Mouse (Mus musculus): Measurements from ENCODE around the gene Rnf39. TPM values are rescaled to one million over a fixed set of nuclear protein-coding genes. Genes with fewer than 3 reads are reported as not detected.

Gene Rnf39
- under 1 TPM; 0.35 to 0.49 TPM for total RNA-seq (2021)
- polyA plus RNA-seq (2012; rRNA removed) = 0.29 and 2.1 TPM in 2 replicates
- long read RNA-seq = 0 reads

DNA sequence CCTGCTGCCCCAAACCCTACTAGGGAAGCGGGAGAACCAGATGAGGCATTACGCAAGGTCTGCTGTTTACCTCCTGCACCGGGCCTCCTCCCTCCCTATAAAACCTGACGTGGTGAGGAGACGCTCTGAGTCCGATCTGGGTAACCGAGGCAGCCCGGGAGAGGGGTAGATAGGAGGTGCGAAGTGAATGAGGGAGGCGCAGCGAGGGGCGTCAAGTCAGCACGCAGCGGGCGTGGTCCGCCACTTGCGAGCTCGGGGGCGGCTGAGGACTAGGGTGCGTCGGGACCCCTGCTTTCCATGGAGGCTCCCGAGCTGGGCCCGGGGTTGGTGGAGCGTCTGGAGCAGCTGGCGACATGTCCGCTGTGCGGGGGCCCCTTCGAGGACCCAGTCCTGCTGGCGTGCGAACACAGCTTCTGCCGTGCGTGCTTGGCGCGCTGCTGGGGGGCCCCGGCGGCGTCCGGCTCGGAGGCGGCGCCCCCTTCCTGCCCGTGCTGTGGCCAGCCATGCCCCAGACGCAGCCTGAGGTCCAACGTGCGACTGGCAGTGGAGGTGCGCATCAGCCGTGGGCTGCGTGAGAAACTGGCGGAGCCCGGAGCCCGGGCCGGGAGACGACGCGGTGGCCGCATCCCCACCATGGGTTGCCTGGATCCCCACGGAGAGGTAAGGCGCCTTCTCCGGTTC, at the start of gene Rnf39:
TSS of gene Rnf39 (plus strand) at position 128 of the 681 bp plus-strand sequence.
- peak; percentile 42 for DNase-seq

DNA sequence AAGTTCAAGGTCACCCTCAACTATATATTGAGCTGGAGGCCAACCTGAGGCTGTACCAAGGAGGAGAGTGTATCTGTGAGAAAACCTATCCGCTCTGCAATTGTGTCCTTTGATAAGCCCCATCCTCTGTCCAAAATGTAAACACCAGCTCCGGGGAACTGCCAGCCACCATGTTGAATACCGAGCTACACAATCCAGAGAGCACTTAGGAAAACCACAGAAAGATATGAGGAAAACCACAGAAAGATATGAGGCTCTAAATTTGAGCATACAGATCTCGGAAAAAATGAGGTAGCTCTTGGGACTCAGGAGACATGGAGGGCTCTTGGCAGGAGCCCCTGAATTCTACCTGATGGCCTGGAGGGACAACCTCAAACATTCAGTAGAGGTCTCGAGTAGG, 49.3 kb upstream of the Rnf39 start:
- DNase-seq = no peak

DNA sequence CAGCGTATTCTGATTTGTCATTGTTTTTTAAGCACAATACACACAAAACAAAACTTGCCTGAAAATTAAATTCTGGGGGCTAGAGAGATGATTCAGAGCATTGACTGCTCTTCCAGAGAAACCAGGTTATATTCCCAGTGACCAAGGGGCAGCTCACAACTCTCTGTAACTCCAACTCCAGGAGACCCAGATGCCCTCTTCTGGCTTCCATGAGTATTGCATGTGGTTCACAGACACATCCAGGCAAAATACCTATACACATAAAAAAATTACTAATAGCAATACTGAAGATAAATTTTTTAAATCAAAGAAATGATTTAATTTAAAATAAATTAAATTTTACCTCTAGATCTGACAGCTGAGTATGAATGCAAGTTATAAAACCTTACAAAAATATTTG, 46.1 kb upstream of the Rnf39 start:
- peak; percentile 24 for DNase-seq

DNA sequence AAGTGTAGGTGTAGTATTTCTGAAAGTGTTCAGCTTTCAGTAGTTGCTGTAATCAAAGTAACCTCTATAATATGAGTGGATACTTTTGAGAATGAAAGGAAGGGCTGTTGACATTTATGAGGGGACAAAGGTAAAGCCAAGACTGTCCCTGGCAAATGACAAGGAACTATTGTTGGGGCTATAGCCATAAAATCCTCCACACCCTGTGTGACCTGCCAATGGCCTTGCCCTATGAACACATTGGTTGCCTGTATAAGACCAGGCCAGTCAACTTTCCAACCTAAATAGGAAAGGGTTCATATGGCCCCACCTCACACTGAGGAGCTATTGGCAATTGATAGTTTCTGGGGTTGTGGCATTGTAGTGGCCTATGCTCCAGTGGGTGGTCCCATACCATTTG, 45.7 kb upstream of the Rnf39 start:
- DNase-seq = no peak

DNA sequence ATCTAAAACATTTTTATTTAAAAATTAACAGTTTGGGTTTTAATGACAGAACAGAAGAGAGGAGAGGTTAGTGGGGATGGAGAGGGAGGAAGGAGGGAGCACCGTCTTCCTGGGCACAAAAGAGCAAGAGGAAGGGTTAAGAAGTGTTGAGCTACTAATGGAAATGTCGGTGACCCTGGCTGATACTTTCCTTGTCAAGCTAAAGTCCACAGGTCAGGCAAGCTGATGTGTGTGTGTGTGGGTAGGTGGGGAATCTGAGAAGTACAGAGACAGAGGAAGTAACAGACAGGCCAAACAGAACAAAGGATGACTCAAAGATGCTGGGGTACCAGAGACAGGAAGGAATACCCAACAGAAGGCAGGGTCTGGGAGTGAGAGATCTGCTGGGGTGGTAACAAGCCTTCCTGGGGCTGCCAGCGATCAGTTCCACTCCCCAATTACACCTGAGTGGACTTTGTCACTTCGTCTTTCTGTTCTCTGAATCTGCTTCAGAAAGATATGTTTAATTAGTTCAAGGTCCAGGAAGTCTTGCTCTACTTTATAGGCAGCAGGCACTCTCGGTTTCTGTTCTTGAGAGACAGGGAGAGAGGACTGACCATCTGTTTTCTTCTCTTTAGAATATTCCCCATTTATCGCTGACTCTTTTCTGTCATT, 45.0 kb upstream of the Rnf39 start, which contains the start of gene Trim31:
TSS of gene Trim31 (plus strand) at position 567 of the 654 bp plus-strand sequence.
- no peak for DNase-seq

DNA sequence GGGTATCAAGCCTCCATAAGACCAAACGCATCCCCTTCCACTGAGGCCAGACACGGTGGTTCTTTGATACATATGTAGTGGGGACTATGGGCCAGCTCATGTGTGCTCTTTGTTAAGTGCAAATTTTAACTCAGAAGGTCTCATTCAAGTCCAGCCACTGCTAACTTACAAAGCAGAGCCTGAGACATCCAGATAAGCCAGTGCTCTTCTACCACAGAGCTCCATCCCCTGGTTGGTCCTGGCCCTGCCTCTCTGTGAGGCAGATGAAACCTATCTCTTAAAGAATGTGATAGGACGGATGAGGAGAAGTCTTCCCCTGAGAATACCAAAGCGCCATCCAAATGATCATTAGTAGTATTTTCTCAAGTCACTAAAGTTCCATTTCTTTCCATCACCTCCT, 43.3 kb upstream of the Rnf39 start:
- no peak for DNase-seq

- DNase-seq = no peak
Observed at GRCm38 (mm10) chr17:36900001-36900400, 42.7 kb upstream of the Rnf39 start.

GRCm38 (mm10) chr17:36900691-36901090, 42.0 kb upstream of the Rnf39 start:
- DNase-seq = no peak

- DNase-seq = peak; percentile 21
Observed at GRCm38 (mm10) chr17:36903651-36904050, 39.1 kb upstream of the Rnf39 start.

- DNase-seq = no peak
Observed at GRCm38 (mm10) chr17:36908235-36908634, 34.5 kb upstream of the Rnf39 start.

DNA sequence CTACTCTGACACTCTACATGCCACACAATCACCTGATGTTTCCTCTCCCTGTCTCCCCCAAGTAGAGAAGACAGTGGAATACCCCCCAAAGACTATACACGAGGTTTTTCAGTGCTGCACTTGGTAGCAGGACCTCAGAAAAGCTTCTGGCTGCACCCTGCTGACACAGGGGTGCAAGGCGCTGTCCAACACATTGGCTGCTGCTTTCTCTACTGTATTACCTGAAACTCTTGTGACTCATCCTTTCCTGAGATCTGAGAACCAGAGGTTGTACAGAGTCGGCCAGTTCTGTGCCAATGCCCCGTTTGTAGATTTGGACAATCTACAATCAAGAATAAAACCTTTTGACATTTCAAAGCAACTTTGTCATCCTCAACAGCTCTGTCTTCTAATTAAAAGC, 32.9 kb upstream of the Rnf39 start:
- no peak for DNase-seq

- no peak for DNase-seq
Observed at GRCm38 (mm10) chr17:36912031-36912430, 30.7 kb upstream of the Rnf39 start.

DNA sequence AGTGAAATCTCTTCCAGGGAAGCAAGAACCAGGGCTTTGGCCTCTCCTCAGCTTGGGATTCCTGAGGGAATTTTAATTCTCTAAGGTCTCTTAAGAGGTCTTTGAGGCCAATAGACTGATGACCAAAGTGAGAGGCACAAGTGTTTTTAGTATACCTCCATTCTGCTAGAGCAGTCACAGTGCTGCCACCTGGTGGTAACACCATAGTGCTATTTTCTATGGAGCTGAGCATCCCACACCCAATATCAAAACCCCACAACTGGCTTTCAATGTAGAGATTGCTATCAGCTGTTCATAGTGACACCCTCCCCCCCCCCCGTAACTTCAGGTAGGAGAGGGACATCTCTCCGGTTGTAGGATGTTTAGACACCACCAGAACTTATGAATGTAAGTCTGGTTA, 28.6 kb upstream of the Rnf39 start:
- peak; percentile 61 for DNase-seq

GRCm38 (mm10) chr17:36915076-36915475, 27.6 kb upstream of the Rnf39 start:
- peak; percentile 43 for DNase-seq

DNA sequence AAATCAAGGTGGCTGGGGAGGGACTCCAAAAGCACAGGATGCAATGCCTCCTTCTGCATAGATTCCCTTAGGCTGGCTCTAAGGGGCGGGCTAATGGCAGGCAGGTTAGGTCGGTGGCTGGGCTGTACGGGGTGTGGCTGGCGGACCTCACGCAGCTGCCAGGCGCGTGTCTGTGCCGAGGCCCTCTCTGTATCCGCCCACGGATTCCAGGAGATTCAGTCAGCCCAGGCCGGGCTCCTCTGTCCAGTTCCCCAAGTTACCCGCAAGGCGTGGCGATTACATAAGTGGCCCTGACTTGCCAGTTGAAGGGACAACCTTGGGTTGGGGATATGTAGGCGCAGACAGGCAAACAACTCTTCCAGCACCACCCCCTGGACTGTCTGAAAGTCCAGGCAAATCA, 22.5 kb upstream of the Rnf39 start:
- DNase-seq = peak; percentile 84

GRCm38 (mm10) chr17:36922715-36923114, 20.0 kb upstream of the Rnf39 start:
- DNase-seq = no peak

DNA sequence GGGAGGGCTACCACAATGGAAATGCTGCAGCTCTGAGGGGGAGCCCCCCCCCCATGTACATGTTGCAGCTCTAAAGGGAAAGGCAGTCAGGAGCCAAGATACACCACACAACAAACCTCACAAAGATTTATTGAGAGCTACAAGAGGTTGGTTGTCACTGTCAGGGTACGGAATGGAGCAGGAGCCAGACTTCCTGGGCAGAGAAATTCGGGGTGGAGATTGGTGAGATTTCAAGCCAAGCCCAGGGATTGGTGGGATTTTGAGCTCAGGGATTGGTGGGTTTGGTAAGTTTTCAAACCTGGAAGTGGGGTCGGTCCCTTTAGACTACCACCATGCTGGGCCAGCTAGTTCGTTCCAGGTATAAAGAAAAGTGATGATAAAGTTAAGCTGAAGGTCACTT, 19.2 kb upstream of the Rnf39 start:
- DNase-seq = no peak

DNA sequence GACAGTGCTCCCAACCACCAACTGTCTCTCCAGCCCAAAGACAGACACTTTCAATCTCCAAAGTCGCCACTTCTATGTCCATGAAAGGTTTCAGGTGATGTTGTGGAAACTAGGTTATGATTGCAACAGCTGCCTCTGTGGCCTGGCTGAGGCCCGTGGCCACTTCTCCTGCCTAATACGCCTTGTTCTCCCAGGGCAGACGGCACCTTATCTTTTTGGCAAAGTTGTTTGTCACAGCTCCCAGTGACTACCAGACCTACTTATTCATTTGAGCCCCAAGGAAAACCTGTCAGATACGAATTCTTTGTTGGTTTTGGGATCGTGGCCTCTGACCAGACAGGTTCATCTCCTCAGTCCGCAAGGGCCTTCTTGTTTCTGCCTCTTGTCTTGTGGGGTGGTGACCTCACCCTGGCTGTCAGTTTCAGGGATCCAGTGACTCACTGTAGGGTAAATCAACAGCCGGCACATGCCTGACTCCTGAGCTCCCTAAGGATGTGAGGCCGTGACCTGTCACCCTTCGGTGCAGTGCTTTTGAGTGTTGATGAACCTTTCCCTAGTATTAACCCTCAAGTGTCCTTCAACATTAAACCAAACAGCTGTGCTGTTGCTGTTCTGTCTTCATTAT, 15.1 kb upstream of the Rnf39 start:
- DNase-seq = peak; percentile 73

DNA sequence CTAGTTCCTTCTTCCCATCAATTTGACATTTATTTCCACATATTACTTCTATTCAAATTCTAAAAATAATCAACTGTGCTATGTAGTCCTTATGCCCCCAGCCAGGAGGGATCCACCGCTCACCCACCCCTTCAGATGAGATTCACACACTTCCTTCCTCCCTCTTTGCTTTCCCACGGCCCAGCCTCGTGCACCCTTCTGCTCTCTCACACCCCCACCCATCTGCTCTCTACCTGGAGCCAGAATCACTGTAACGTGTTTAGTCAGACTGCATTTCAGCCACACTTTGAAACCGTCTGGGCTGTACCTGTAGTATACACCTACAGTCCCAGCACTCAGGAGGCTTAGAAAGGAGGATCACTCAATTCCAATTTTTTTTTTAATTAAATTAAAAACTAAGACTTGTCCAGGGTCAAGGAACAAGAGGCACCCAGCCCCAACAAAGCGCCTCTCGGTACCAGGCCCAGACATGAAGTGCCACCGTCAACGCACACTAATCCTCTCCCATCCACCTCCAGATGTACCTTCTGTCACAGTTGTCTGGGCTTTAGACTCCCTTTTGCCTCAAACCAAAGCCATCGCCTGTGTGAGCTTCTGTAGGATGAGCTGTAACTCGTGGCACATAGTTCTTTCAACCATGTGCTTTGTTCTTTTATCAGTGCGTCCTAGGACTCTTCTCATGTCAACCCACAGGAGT, 13.3 kb upstream of the Rnf39 start:
- DNase-seq = no peak

- no peak for DNase-seq
Observed at GRCm38 (mm10) chr17:36930233-36930632, 12.5 kb upstream of the Rnf39 start.

DNA sequence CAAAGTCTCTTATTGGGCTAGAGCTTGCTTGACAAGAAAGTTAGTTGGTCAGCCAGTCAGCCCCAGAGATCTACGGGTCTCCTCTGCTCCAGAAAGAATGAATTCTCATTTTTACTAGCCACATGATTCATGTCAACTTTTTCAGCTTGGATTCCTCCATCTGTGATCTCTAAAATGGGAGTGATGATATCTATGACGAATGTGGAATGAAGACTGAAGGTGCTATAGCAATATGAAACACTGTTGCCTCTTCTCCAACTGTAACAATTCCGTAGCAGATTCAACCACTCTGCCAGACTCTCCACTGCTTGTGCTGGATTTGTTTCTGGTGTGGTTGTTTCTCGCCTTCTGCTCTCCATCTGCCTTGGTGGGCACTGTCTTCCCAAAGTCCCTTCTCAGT, 11.6 kb upstream of the Rnf39 start:
- no peak for DNase-seq

DNA sequence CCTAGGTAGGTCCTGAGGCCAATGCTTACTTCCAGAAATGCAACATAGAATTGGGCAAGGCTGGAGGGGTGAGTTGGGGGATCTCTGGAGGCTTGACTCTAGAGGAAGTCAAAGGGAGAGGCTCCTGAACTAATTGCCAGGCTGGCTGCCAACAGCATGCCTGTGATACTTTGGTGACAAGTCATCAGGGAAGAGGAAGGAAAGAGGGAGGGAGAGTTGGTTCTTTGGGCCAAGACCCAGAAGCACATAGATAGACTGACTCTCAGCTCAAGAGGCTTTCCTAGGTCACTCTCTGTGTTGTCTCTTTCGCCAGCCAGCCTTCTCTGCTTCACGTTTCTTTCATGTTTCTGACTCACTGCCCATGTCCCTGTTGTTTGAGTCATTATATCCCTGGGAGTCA, 10.9 kb upstream of the Rnf39 start:
- peak; percentile 71 for DNase-seq

DNA sequence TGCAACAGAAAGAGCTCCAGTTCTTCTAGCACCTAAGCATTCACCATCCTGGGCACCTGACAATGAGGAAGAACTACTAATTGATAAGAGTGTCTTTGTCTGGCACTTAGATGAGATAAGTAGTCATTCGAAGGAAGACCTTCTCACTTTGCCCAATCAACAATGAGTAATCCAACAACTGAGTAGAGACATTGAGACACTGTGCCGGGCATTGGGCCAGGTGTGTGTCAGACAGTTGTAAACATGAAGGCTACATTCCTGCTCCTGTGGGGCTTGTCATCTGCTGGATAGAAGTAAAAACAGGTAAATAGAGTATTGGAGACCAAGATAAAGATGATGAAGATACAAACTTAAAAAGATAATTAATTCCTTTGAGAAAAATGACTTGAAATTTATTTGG, 4.7 kb upstream of the Rnf39 start:
- peak; percentile 87 for DNase-seq

Measured in adrenal gland, adult 2 months (tissue).